Comparison of ENCODE assay signal across 8 mouse cellular contexts in the genomic region with DNA sequence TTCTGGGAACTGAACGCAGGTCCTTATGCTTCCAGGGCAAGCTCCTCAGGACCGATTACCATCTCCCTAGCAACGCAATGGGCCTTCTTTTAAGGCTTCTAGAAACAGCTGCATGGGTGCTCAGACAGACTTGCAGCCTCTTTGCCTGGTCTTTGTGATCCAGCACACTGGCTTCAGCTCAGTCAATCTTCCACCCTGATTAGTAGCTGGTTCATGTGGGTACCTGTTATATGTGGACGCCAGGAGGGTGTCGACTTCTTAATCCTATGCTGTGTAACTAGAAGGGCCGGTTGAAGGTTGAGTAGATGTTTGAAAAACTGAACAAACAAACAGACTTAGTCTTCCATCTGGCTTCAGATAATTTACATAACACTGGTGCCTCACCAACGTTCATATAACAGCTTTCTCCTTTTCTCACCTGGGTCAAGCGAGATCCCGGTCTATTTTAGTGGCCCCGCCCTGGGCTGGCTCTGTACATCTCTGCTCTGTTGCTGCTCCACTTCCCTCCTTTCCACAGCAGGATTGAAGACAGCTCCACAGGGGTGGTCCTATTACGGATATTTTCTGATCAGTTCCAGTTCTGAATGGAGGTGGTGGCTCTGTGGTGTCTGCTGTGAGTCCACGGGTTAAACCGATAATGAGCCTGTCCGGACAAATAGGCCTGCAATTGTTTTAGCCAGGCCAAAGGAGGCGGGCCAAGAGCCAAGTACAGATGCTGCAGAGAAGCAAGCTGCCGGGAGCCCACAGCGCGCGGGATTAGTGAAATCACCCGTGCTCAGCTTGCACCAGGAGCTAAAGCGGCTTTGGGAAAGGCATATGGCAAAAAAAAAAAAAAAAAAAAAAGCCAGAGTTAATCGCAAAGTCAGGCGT.
DNase-seq lines count a peak whose midpoint lies in the region; ATAC-seq lines count a peak whose summit lies in the region.

No protein-coding gene starts in this region.

- H3K4me3 ChIP-seq in heart, embryonic 16.5 days (ENCODE audit: low read length): no peak overlapping the region

- no peaks in the 10 kb centered on the region for H3K9me3 ChIP-seq in heart, embryonic 16.5 days (replicated peaks; ENCODE audit: control insufficient read depth, low read length)

- H3K4me1 ChIP-seq in heart, embryonic 16.5 days (ENCODE audit: control insufficient read depth, insufficient read depth, low read length): no peaks in the 10 kb centered on the region

- intact Hi-C loops in left cerebral cortex, postnatal 14 days (cut with DNase I): no loop called here

- peak; percentile 9 for DNase-seq in ovary, postnatal 14 days (ENCODE audit: low spot score)
- no peak for DNase-seq in ovary, postnatal 10 days (ENCODE audit: low spot score)
- DNase-seq in embryo, embryonic 10.5 days (ENCODE audit: low spot score): peak; percentile 45
- peak; percentile 42 to 45 for DNase-seq in left cerebral cortex, postnatal 14 days (ENCODE audit: low spot score in 2 of 2)
- DNase-seq in retina, postnatal 7 days (ENCODE audit: low read depth, low spot score): peak; percentile 86

- H3K9ac ChIP-seq in heart, embryonic 16.5 days (ENCODE audit: low read length): no peak overlapping the region

- no peak overlapping the region for H3K27ac ChIP-seq in heart, embryonic 16.5 days (ENCODE audit: low read length)

- WGBS in heart, embryonic 16.5 days: 63% methylated on average over 23 of the region's 23 CpGs

- 0 out of 2 replicates have a peak, but pooled peaks cover 2% of the 10 kb centered on the region for H3K27me3 ChIP-seq in heart, embryonic 16.5 days (ENCODE audit: control insufficient read depth, insufficient read depth, low read length)

- H3K4me2 ChIP-seq in heart, embryonic 16.5 days (ENCODE audit: low read depth, low read length): peak overlapping the region; percentile 10

- ATAC-seq in heart, embryonic 16.5 days (replicated peaks; ENCODE audit: extremely low read depth, insufficient read depth, low FRiP score): no peak
- ATAC-seq in erythroblast, adult 5-6 weeks (replicated peaks; ENCODE audit: low FRiP score, poor library complexity, severe bottlenecking): no peak
- no peak for ATAC-seq in megakaryocyte, adult 5-6 weeks (ENCODE audit: poor library complexity, severe bottlenecking)

- H3K36me3 ChIP-seq in heart, embryonic 16.5 days (ENCODE audit: control insufficient read depth, insufficient read depth): no peaks in the 10 kb centered on the region
